Mouse (Mus musculus) G1E (cell line): ENCODE data around the gene Ssu72. TPM values are rescaled to one million over a fixed set of nuclear protein-coding genes. Genes with fewer than 3 reads are reported as not detected.
A peak's percentile ranks its signal among the peaks of the same experiment; 100 is the strongest.
"Not testable (repeated sequence)": the region's sequence is repeated elsewhere in the genome, so short reads cannot be mapped to it uniquely, and the experiment has no call there.

Experiments used
- ATAC-seq: 2 replicates; pipeline ENCODE4 v1.8.0; 2016; ENCODE audit warnings: mild to moderate bottlenecking; ENCODE audit not compliant: insufficient number of reproducible peaks, poor library complexity, low FRiP score, severe bottlenecking; ENCODE audit errors: extremely low read depth
- DNase-seq: peaks from one replicate; pipeline ENCODE4 v3.0.0; 2012; ENCODE audit warnings: low spot score
- H3K27me3 ChIP-seq: 2 replicates; pipeline ENCODE4 v1.6.1; 2012; ENCODE audit warnings: mild to moderate bottlenecking, low read length, inconsistent platforms; ENCODE audit not compliant: insufficient read depth
- H3K36me3 ChIP-seq: replicated peaks from 2 replicates; pipeline ENCODE3; 2012; ENCODE audit warnings: mild to moderate bottlenecking, inconsistent platforms
- H3K4me1 ChIP-seq: 2 replicates; pipeline ENCODE4 v1.6.1; 2012; ENCODE audit warnings: low read depth, low read length, inconsistent platforms, mixed read lengths; ENCODE audit not compliant: insufficient read depth
- H3K4me3 ChIP-seq: 2 replicates; pipeline ENCODE4 v1.5.1; 2012; ENCODE audit warnings: low read depth, mild to moderate bottlenecking, inconsistent platforms, low read length, moderate library complexity, mixed read lengths
- H3K9me3 ChIP-seq: replicated peaks from 2 replicates; pipeline ENCODE4 v1.6.1; 2012; ENCODE audit warnings: inconsistent platforms
- CTCF ChIP-seq: IDR thresholded peaks from 2 replicates; pipeline ENCODE4 v1.5.1; 2012; ENCODE audit warnings: low read depth, low read length, inconsistent platforms, mixed read lengths
- GATA1 ChIP-seq: IDR thresholded peaks from 2 replicates; pipeline ENCODE4 v1.6.1; 2012; ENCODE audit warnings: borderline replicate concordance, low read length, inconsistent platforms, mixed read lengths
- GATA2 ChIP-seq: IDR thresholded peaks from 2 replicates; pipeline ENCODE4 v1.6.1; 2012; ENCODE audit warnings: low read depth, low read length, inconsistent platforms, borderline replicate concordance
- POLR2AphosphoS5 ChIP-seq: IDR thresholded peaks from 2 replicates; pipeline ENCODE4 v1.6.1; 2012; ENCODE audit warnings: low read depth, low read length, inconsistent platforms; ENCODE audit not compliant: insufficient replicate concordance
- TAL1 ChIP-seq: conservative IDR thresholded peaks from 2 replicates; pipeline ENCODE4 v1.6.1; 2012; ENCODE audit warnings: low read depth, low read length, inconsistent platforms, mixed read lengths
- polyA plus RNA-seq: library from polyadenylated mRNA; stranded (reverse); fragments of >175 nt; gene quantifications from 2 replicates; pipeline ENCODE4 v1.2.3, GENCODE M21; 2012
- total RNA-seq, 2 experiments: library from RNA; stranded (forward) in 1 of 2; stranded (reverse) in 1 of 2; fragments of 200-1000 nt in 1 of 2; fragments of >200 nt in 1 of 2; fragmentation: Nextera tagmentation in 1 of 2; gene quantifications; 2 replicates each; pipeline ENCODE4 v1.2.3; 2014 to 2017

The Ssu72 gene
- total and polyA plus RNA-seq, 3 experiments, result 91.4 to 195 (median 186) TPM

DNA sequence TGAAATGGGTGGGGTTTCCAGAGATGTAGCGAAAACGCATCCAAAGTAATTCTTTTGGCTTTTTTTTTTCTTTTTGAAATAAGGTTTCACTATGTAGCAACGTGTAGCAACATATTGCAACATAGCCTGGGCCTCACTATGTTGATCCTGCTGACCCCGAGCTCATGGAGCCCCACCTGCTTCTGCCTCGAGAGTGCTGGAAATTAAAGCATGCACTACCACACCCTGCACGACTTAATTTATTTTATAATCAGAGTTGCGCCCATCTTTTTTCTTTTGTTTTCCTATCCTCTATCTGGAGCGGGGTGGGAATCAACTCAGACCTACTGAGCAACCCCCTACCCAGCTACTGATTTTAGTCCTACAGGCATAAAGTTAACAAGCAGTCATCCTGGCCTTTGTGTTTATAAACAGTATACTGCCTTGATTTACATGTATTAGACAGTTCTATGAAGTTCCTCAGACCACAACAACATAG is 35.0 kb upstream of the Ssu72 start:
- peaks cover 23% of the 10 kb centered on the region for H3K4me1 ChIP-seq
- H3K36me3 ChIP-seq, result peaks cover 16% of the 10 kb centered on the region
- H3K27me3 ChIP-seq, result 0 out of 2 replicates have a peak, but pooled peaks cover 2% of the 10 kb centered on the region
- peak overlapping the region; percentile 92 for H3K4me3 ChIP-seq
- DNase-seq (no peak), ATAC-seq (0 out of 2 replicates have a peak, but pooled peaks have one; percentile 1)
- no peaks in the 10 kb centered on the region for H3K9me3 ChIP-seq
- TF ChIP-seq POLR2AphosphoS5 (no peak), GATA2 (no peak), GATA1 (no peak), TAL1 (no peak), CTCF (no peak)

DNA sequence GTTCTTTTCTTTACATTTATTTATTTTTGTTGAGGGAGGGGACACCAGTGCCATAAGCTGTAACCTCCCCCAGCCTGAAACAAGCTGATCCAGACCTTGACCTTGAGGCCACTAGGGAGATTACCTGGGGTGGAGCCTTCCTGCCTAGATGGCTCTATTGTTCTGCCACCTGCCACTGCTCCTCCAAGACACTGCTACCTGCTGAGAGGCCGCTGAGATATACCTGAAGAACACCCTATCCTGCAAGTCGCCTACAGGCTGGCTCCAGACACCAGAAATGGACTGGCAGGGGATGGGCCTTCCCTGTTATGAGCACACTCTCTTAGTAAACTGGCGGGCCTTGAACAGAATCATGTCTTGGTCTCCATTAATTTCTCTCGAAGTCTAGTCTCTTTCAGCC is 34.4 kb upstream of the Ssu72 start:
- H3K4me1 ChIP-seq, result peaks cover 23% of the 10 kb centered on the region
- H3K9me3 ChIP-seq, ATAC-seq, H3K4me3 ChIP-seq, H3K27me3 ChIP-seq, H3K36me3 ChIP-seq, DNase-seq: not testable (repeated sequence)

DNA sequence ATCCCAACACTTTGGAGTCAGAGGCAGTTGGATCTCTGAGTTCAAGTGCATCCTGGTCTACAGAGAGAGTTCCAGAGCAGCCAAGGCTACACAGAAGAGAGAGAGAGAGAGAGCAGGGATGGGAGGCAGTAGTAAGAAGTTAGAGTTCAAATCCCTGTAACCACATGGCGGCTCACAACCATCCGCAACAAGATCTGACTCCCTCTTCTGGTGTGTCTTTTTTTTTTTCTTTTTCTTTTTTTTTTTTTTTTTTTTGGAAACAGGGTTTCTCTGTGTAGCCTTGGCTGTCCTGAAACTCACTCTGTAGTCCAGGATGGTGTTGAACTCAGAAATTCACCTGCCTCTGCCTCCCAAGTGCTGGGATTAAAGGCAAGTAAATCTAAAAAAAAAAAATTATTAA is 32.5 kb upstream of the Ssu72 start:
- TF ChIP-seq POLR2AphosphoS5 (no peak), GATA1 (no peak), CTCF (no peak), TAL1 (no peak), GATA2 (no peak)
- H3K4me1 ChIP-seq, result peaks cover 21% of the 10 kb centered on the region
- DNase-seq (no peak), ATAC-seq (no peak)
- H3K9me3 ChIP-seq, result no peaks in the 10 kb centered on the region
- no peak overlapping the region for H3K4me3 ChIP-seq
- H3K27me3 ChIP-seq, result 0 out of 2 replicates have a peak, but pooled peaks cover 2% of the 10 kb centered on the region
- H3K36me3 ChIP-seq, result no peaks in the 10 kb centered on the region

DNA sequence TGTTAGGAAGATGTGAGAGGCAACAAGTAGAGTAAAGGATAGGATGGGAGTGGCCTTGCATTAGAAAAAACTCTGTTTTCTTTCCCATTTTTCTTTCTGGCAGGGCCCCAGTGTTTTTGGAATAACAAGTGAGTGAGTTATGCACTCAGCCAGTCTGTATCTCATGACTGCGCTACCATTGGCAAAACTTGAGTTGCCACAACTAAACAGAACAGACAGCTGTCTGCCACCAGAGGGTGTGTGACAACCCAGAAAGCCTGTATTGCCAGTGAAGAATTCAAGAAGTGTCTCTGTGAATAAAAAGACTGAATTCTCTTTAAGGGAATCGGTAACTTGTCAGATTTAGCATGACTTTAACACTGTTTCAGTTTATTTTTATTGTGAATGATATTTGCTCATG is 28.6 kb upstream of the Ssu72 start:
- Histone ChIP-seq H3K4me1 (peaks cover 2% of the 10 kb centered on the region; the same call in 1 of the 2 replicates), H3K36me3 (no peaks in the 10 kb centered on the region), H3K4me3 (no peak overlapping the region), H3K9me3 (no peaks in the 10 kb centered on the region), H3K27me3 (0 out of 2 replicates have a peak, but pooled peaks cover 2% of the 10 kb centered on the region)
- DNase-seq, result no peak
- no peak for ATAC-seq
- TF ChIP-seq POLR2AphosphoS5 (no peak), GATA1 (no peak), CTCF (no peak), TAL1 (no peak), GATA2 (no peak)

DNA sequence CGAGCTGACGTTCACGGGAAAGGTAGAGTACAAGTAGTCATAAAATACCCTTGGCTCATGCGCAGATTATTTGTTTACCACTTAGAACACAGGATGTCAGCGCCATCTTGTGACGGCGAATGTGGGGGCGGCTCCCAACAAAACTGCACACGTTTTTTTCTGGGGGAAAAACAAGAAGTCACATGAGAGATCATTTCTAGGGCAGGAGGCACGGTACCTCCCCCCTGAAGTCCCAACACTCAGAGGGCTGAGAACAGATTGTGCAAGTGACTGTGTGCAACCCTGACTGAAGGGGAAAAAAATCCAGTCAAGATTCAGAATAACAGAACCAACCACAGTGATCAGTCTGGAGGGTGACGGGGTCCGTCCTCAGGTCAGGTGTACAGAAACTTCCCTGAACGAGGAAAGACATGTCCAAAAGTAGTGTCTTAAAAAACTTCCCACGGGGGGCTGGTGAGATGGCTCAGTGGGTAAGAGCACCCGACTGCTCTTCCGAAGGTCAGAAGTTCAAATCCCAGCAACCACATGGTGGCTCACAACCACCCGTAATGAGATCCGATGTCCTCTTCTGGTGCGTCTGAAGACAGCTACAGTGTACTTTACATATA is 20.8 kb upstream of the Ssu72 start:
- H3K4me3 ChIP-seq, H3K4me1 ChIP-seq, H3K9me3 ChIP-seq, ATAC-seq, DNase-seq, H3K36me3 ChIP-seq: not testable (repeated sequence)
- H3K27me3 ChIP-seq, result peaks cover 18% of the 10 kb centered on the region

DNA sequence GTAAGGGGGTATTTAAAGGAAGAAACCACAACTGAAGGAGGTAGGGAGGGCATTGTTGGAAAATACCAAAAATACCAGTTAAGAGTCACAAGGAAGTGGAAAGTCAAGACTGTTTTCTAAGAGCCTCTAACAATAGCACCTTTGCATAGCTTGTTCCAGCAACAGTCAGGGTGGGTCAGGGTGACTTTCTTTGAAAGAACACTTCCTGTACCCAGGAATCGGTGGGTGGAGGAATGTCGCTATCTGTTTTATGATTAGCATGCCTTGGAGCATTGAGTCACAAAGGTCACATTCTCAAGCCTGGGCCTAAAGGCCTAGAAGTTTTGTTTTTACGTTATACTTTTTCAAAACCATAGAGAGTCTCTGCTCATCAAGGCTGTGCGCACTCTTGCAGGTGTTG is 16.8 kb upstream of the Ssu72 start:
- H3K27me3 ChIP-seq, result peaks cover 29% of the 10 kb centered on the region
- not testable (repeated sequence) for H3K9me3 ChIP-seq, ATAC-seq, H3K4me3 ChIP-seq, H3K36me3 ChIP-seq, DNase-seq, H3K4me1 ChIP-seq

DNA sequence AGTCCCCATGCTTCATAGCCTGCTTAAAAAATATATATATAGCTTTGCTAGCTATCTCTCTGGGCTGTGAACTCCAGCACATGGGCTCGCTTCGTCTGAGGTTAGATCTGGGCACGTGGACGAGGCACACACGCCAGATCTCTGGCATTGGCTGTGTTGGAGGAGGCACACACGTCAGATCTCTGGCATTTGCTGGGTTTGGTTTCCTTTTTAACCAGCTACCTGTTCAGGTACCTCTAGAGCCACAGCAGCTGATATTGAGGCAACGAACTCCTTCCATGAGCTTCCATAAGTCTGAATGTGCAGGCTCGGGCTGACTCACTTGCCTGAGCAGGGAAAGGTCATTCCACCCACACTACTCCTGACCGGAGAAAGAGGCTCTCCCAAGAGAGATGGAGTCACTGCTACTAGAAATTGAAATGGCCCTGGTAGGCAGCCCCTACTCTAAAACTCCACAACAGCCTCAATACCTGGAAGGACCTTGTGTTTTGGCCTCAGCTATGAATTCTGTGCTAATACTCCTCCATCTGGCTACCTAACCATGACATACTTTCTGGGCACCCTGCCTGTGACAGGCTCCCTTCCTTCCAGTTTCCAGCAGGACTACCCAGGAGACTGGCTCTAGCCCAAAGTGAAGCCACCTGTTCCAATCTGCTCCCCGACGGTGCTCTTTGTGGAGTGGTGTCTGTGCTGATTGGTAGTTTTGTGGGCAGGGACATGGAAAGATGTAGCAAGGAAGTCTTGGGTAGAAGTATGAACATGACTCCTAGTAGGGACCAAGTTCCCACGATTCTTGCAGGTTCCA is 13.8 kb upstream of the Ssu72 start:
- Histone ChIP-seq H3K4me1 (peaks cover 18% of the 10 kb centered on the region), H3K27me3 (peaks cover 49% of the 10 kb centered on the region), H3K4me3 (no peak overlapping the region), H3K9me3 (peaks cover 13% of the 10 kb centered on the region), H3K36me3 (no peaks in the 10 kb centered on the region)
- ATAC-seq (no peak), DNase-seq (no peak)
- TF ChIP-seq TAL1 (no peak), POLR2AphosphoS5 (no peak), GATA1 (no peak), CTCF (no peak), GATA2 (no peak)
